Comparison of ENCODE assay signal across 19 mouse cellular contexts in genomic region chr2:120873192-120873591, GRCm38 (mm10).
"Had no signal": no experiment of that assay in that cellular context is flagged by ENCODE, and none has a peak within 500 bp of the region (broad histone marks: within the 10 kb centered on the region; RNA-seq: fewer than 3 reads in every experiment).

No protein-coding gene starts in this region.

- ATAC-seq: intestine, embryonic 15.5 days; liver, postnatal 0 days; lung, postnatal 0 days; midbrain, embryonic 15.5 days had no signal

- H3K4me3 ChIP-seq: intestine, embryonic 15.5 days; limb, embryonic 12.5 days; limb, embryonic 15.5 days; midbrain, embryonic 12.5 days; midbrain, embryonic 15.5 days; neural tube, embryonic 13.5 days had no signal

- H3K4me1 ChIP-seq: limb, embryonic 12.5 days; limb, embryonic 15.5 days; midbrain, embryonic 12.5 days; midbrain, embryonic 15.5 days; neural tube, embryonic 13.5 days had no signal

- DNase-seq: kidney, adult 11 months; kidney, adult 8-10 months; kidney, postnatal 14 days; kidney, postnatal 4 days; liver, postnatal 0 days; lung, embryonic 14.5 days; right cerebral cortex, postnatal 4 days; thymus, adult 2 months; thymus, postnatal 14 days had no signal

- H3K27ac ChIP-seq: intestine, embryonic 15.5 days; limb, embryonic 12.5 days; limb, embryonic 15.5 days; liver, embryonic 14.5 days; macrophage; midbrain, embryonic 12.5 days; midbrain, embryonic 15.5 days; neural tube, embryonic 13.5 days; stomach, postnatal 0 days had no signal
